Mouse (Mus musculus) skeletal muscle tissue, adult 2 months (tissue): ENCODE data around the gene Sf3a3.

Experiments
- DNase-seq: peaks from one replicate; pipeline ENCODE4 v3.0.0-alpha.2; 2012; ENCODE audit warnings: low read depth, low spot score

Sf3a3 gene

DNA sequence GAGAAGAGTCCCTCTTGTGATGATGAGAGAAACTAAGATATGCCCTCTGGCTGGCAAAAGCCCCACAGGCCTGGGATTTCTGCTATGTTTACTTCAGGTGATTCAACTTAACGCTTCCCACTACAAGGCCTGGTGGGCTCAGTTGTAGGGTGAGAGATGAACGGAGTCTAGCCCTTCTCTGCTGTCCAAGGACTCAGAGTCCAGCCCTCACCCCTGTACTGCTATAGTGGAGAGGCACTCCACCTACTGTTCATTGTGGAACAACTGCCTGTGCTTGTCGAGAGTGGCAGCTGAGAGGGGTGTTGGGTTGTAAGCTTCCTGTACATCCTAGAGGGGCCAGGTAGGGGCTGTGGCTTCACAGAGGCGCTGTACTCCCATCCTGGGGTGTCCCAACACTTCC is 23.4 kb downstream of the Sf3a3 start:
- no peak for DNase-seq

DNA sequence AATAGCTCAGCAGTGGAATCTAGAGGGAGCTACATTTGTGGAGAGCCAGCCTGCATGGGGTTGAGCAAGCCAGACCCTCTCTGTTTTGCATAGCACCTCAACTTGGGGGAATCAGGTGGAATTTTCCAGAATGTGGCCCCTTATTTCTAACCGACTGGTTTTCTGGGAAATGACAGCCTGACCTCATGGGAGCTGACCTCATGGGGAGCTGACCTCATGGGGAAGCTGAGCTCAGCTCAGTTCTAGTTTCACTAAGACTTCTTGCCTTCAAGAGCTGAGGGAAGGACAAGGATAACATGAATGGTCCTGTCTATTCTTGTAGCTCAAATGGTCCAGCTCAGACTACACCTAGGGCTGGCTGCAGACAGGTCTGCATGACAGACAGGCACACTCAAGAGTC is 24.2 kb downstream of the Sf3a3 start:
- DNase-seq = no peak

DNA sequence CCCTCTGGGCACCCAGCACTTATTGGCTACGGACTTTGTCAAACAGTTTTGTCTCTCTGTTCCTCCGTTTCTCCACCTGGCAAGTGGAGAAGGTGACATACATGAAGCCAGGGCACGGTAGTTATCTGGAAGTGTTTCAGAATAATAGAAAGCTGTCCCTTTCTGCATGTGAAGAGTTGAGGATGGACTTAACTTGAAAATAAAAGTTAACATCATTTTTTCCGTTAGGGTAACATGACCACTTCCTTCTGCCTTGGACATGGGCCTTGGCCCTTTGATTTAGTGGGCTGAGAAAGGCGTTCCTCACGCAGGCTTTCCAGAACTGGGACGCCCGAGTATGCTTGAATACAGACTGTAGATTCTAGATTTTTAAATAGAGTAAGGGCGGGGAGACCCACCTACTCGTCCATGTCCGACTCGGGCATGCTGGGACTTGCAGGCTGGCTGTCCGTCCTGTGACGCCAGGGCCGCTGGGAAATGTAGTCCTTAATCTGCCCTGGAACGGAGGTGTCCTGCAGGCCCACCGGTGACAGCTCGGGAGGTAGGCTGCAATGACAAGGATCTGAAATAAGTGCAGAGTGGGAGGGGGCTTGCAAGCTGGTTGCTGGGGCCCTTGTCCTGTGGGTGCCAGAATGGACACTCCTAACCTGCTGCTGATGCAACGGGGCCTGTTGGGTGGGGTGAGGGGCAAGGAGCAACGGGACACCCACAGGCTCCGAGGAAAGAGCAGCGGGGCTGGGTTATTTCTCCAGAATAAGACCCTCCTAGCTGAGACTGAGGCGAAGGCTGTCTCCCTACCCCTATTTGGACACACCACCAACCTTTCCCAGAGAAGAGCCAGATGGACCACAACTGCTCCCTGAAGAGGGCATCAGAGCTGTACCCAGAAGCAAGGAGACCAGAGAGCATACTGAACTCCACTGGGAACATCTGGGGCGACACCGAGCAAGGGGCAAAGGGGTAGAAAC is 27.1 kb downstream of the Sf3a3 start, which contains the start of gene Inpp5b:
Inpp5b (plus strand) TSS at position 475 of the 968 bp plus-strand sequence.
- DNase-seq = peak; percentile 71

DNA sequence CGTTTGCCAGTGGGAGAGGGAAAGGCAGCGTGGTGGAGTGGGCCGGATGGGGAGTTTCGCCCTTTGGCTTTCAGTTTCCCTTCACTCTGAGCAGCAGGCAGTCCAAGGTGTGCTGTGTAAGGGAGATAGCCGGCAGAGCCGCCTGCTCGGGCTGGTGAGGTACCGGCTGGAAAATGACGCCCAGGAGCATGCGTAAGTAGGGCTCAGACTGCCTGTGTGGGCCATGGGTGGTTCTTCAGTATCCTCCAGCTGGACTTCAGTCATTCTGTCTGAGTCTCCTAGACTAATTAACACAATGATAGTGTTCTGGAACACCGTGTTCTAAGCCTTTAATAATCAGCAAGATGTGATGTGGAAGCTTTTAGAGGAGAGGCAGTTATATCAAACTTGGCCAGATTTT is 28.3 kb downstream of the Sf3a3 start:
- no peak for DNase-seq

DNA sequence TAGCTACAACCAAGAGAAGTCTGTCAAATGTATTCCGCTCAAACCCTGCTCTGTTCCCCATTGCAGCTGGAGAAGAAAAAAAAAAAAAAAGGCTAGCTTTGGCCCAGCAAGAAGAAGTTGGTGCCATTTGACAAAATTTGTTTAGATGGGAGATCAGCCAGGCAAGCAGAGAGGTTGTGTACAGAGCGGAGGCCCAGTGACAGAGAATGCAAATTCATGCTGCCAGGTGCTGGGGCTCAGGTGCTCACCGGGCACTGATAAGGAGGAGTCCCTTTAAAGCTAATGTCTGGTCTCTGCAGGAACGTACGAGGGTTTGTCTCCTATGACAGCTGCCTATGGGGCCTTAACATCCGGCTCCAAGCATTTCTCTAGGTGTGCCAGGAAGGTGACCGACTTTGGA is 32.0 kb downstream of the Sf3a3 start:
- DNase-seq = no peak

DNA sequence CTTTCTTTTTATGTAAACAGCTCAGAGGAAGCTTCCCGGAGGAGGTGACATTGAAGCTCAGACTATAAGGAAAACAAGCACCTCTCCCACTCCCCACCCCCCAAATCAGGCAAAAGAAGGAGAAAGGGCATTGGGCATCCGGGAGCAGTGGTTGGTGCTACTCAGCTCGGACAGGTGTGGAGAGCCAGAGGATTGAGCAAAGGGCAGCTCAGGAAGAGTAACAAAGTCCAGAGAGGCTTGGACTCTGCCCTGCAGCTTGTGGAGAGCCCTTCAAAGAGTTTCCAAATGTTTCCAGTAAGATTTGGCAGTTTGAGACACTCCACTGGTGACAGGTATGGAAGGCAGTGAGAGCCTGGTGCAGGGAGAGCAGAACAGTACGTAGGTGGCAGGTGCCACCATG is 33.3 kb downstream of the Sf3a3 start:
- no peak for DNase-seq

DNA sequence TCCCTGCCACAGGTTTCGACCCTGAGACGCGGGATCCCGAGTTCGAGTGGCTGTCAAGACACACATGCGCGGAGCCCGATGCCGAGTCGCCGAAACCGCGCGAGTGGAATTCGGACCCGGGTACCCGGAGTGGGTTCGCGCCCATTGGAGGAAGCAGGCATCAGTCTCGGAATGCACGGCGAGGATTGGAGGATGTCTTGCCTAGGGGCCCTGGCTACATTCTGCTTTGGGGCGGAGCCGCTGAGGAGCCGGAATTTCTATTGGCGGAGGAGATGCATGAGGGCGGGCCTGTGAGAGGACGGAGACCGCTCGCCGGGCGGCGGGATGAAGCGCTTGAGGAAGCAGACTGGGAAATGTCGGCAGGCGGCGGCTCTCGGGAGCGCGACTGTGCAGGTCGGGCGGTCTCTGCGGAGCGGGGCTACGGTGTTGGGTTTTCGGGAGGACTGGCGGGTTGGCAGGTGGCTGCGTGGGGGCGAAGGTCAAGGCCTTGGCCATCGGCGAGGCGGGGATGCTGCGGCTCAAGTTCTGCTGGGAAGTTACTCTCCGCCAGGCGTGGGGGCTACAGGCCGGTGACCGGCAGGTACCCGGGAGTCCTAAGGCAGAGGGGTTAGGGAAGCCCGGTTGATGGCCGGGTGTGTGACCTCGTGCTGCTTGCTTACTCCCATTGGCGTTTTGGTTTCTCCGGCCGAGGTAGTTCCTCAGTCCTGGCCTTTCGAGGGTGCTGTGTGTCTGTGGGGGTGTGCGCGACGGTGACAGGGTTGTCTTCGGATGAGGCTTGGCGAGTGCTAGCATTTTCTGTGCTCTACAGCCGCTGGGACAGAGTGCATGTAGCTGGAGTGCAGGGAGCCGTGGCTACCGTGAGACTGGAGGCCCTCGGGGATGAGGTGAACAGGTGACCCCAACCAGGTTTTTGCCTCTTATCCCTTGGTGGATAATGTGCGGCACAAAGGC is 37.0 kb downstream of the Sf3a3 start:
- peak; percentile 95 for DNase-seq

DNA sequence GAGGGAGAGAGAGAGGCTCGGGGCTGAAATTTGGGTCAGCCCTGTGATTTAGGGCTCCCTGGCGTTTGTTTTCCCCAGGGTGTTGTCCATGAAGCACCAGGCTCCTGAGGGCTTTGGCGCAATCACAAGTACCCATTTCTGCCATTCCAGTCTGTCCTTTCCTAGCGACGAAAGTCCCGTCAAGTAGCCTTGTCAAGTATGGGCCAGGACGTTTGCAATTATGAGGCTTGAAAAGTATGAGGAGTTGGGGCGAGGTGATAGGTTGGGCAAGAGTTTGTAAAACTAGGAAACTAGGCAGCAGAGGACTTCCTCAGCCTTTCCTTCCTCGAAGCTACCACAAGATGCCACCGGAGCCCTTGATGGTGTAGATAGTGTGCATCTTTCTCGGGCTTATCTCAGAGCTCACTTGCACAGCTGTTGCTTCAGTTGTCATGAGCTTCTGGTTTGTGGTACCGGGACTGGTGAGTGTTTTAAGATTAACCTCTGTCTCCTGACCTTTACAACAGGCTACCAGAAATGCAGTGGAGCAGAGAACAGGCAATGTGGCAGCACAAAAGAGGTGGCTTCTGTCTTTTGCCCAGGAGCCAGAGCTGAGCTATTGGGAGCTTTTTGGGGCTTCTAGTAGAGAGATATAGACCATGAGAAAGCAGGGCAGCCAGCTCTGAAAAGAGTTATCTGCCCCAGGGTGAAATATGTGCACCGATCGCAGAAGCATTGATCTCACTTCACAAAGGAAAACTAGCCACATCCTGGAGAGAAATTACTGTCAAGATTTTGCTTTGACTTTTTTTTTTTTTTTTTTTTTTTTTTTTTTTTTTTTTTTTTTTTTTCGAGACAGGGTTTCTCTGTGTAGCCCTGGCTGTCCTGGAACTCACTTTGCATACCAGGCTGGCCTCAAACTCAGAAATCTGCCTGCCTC is 38.0 kb downstream of the Sf3a3 start:
- DNase-seq = no peak

DNA sequence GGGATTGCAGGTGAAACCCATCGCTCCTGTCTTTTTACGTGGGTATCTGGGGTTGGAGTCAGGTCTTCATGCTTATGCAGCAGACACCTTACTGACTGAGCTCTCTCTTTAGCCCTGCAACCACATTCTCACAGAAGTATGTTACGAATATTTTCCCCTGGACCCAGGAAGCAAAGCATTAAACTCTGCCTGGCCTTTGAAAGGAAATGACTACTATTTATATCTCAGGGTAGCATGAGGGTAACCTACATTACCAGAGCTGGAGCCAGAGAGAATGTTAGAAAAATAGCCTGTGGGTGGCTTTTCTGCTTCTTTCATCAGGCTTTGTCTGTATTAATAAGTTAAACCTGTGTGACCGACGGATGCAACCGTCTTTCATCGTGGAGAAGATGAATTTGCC is 41.0 kb downstream of the Sf3a3 start:
- DNase-seq = no peak

DNA sequence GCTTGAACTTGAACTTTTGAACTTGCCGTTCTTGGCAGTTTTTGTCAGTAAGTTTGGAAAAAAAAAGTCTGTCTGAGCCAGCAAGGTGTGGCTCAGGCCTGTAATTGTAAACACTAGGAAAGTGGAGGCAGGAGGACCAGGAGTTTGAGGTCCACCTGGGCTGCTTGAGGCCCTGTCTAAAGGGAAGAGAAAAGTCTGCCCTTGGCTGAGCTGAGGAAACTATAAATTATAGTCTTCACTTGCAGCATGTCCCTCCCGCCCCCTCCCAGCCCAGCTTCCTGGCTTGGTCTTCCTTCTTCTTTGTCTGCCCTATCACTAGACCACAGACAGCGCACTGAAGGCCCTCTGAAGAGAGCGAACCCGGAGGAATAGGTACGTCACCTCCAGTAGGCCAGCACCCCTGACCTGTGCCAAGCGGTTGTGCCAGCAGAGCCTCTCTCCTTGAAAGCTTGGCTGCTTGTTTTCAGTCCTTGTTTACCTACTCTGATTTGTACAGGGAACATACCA is 44.8 kb downstream of the Sf3a3 start:
- DNase-seq = no peak

DNA sequence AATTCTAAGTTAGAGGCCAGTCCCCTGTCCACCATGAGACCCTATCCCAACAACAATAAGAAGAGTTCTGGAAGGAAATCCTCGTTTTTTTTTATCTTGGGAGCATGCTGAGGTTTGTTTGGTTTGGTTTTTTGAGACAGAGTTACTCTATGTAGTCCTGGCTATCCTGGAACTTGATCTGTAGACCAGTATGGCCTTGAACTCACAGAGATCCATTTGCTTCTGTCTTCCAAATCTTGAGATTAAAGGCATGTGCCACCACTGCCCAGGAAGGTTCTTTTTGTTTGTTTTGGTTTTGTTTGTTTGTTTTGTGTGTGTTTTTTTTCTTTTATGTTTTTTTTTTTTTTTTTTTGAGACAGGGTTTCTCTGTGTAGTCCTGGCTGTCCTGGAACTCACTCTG is 46.6 kb downstream of the Sf3a3 start:
- DNase-seq = no peak

DNA sequence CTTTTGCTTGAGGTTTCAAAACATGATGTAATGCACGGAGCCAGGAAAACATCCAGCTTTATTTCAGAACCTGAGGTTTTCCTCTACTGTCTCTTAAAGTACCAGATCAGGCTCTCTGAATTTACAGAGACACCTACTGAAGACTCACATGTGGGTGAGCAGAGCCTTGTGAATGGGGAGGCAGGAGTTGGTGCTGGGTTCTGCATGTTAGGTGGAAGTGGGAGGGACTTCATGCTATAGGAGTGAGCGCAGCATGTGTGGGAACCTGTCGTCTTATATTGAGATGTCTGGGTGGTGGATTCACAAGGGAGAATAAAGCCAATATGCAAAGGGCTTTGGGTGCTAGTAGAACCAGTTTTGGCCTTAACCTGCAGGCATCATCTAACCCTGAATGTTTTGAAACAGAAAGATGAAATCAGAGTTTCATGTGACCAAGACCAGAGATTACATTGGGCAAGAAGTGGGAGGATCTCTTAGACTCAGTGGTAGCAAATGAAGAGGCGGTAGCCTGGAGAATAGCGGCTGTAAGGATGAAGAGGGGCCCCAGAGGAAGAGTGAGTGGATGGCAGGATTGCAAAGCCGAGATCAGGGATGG is 48.4 kb downstream of the Sf3a3 start:
- no peak for DNase-seq

DNA sequence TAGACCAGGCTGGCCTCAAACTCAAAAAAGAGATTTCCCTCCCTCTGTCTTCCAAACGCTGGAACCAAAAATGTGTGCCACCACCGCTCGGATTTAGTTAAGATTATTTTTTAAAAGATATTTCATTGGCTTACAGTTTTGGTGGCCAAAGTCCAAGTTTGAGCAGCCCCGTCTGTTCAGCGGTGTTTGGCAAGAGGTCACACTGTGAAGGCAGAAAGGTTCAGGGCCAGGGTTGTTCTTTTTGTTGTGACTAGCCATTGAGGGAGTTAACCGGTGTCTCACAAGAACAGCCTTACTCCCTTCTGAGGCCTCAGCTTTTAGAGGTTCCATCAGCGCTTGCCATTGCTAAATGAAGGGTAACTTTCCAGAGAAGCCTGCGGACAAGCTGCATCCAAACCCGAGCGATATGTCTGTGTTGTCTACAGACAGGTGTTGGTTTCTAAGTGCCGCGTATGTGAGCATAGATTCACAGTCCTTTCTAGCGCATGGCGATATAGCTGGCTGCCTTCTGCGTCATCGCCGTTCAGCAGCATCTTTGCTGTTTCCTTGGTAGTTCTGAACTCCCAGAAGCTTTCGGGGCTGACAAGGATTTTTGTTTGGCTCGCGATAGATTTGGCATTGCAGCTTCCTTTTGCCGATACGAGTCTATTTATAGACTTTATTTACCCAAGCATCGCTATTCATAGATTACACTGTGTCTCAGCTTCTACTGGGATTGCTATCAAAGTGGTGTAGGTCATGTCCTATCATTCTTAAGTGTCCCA is 51.4 kb downstream of the Sf3a3 start:
- DNase-seq = no peak

DNA sequence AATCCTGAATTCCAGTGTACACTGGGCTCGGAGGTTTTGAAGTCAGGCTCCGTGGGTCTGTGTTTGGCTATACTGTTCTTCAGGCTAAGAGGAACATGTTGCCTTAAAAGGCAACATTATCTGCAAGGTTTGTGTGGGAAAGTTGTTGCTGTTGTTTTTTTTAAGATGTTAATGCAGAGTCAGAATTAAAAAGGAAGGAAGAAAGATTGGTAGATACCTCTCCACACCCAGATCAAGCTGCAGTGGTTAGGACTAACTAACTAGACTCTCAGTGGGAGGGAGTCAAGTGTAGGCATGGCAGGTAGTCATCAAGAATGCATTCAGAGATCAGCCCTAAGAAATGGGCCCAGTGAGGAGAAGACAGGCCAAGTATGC is 52.0 kb downstream of the Sf3a3 start:
- no peak for DNase-seq

DNA sequence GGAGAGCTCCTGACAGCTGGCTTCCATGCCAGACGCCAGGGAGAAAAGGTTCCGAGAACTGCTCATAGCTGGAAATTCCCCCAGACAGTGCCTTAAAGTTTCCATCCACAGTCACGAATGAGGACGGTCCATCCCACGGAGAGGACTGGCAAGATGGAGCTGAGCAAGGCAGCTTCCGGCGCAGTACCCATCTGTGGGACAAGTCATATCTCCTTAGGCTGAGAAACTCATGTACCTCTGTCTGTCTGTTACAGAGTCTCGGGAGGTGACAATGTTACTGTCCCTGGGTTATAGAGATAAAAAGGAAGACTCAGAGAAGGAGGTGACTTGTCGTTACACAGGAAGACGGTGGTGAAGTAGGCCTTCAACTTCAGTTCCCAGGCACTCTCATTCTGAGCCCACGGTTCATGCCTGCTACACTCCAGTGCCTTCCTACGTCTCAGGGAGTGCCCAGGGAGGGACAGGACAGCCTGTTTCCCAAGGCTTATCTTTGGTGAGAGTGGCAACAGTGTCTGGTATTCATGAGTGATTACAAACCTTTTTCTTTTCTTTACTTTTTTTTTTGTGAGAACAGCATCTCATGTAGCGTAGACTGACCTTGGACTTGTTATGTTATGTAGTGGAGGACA is 54.5 kb downstream of the Sf3a3 start:
- DNase-seq = no peak

DNA sequence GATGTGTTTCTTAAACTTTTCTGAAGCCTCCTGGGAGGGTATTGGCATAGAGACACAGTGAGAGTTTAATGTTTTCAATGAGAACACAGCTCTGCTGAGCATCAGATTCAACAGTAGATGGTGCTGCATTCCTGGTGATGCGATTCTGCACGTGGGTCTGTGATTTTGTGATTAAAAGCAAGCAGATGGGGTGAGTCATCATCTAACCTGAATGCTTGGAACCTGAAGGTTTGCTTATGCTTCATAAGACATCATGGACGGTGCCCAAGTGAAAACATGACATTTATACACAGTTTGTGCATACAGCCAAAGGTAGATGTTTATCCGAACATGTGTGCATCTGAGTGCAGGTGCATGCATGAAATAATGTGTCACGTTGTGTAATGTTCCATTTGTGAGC is 56.0 kb downstream of the Sf3a3 start:
- DNase-seq = no peak

DNA sequence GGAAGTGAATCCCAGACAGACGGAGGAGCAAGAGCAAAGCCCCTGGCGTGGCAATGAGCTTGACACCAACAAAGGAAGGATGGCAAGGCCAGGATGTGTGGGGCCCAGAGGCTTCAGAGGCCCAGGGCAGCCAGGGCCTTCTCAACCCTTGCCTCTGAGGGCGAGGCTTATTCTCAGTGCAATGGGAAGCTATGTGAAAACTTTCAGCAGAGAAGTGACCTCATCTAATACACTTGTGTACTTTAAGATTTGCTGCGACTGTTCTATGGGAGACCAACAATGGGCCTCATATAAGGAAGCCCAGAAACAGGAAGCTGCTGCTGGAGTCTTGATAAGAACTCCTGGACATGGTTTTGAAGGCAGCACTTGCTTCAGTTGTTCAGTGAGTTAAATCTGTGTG is 57.5 kb downstream of the Sf3a3 start:
- no peak for DNase-seq

DNA sequence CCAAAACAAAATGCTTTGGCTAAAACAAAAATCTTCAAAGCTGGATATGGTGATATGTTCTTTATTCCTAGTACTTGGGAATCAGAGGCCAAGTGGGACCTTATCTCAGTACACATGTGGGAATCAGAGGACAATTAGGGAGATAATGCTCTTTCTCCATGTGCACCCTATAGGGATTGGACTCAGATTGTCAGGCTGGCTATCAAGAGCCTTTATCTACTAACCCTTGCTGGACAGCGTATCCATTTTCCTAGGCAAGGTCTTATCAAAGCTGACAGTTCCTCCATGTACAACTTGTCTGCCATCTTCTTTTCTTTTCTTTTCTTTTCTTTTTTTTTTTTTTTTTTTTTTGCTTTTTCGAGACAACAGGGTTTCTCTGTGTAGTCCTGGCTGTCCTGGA is 58.9 kb downstream of the Sf3a3 start:
- DNase-seq = no peak

DNA sequence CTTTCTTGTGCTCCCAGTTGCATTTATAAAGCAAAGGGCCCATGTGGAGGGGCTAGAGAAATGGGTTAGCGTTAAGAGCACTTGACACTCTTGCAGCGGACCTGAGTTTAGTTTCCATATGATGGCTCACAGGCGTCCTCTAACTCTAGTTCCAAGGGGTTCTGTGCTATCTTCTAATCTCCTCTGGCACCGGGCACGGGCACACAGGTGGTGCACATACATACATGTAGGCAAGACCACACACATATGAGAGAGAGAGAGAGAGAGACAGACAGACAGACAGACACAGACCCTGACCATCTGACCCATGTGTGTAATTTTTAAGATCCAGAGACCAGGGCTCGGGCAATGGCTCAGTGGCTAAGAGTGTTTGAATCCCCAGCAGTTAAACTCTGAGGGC is 59.4 kb downstream of the Sf3a3 start:
- DNase-seq = no peak

DNA sequence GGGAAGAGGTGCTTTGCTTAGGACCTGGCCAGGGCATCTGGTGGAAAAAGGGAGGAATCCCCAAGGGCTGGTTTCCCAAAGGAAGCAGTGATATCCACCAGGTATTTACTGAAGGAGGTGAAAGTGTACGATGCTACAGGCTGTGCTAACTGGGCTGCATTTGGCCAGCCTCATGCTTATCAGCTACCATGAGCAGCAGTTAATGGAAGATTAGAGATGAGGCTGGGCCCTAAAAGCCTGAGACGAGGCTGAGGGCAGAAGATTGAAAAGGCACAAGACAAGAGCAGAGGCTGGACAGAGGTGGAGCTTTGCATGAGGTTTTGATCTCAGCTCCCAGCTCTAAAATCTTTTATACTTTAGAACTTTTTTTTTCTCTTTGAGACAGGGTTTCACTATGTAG is 59.9 kb downstream of the Sf3a3 start:
- no peak for DNase-seq
